Mouse (Mus musculus) liver, embryonic 13.5 days (tissue): ENCODE measurements at regions not wholly inside any gene's neighbourhood (a gene's known extent, or its start where the extent isn't known, plus 50 kb on each side); places are given as distances from the start of the nearest gene placed in this dataset.

Experiments used
- ATAC-seq: fragments of 200-750 bp; cut with Nextera tagmentation; 2 replicates; pipeline ENCODE4 v1.8.0; 2017; ENCODE audit warnings: low read depth, mild to moderate bottlenecking, moderate number of reproducible peaks, moderate library complexity
- DNase-seq: peaks from one replicate; pipeline ENCODE4 v3.0.0; 2022
- H3K27ac ChIP-seq: fragments of 300-500 bp; sonication (generic); 2 replicates; pipeline ENCODE4 v1.5.1; 2015; ENCODE audit warnings: moderate library complexity, mild to moderate bottlenecking, inconsistent platforms
- H3K27me3 ChIP-seq: fragments of 300-500 bp; sonication (generic); 2 replicates; pipeline ENCODE4 v1.6.1; 2015; ENCODE audit warnings: mild to moderate bottlenecking, inconsistent platforms
- H3K36me3 ChIP-seq: fragments of 300-500 bp; sonication (generic); 2 replicates; pipeline ENCODE4 v1.6.1; 2015; ENCODE audit warnings: mild to moderate bottlenecking, inconsistent platforms
- H3K4me1 ChIP-seq: fragments of 300-500 bp; sonication (generic); replicated peaks from 2 replicates; pipeline ENCODE4 v1.6.1; 2015; ENCODE audit warnings: inconsistent platforms
- H3K4me2 ChIP-seq: fragments of 300-500 bp; sonication (generic); 2 replicates; pipeline ENCODE4 v1.6.1; 2015; ENCODE audit warnings: inconsistent platforms, mild to moderate bottlenecking, moderate library complexity
- H3K4me3 ChIP-seq: fragments of 300-500 bp; sonication (generic); replicated peaks from 2 replicates; pipeline ENCODE4 v1.5.1; 2015; ENCODE audit warnings: mild to moderate bottlenecking, inconsistent platforms
- H3K9ac ChIP-seq: fragments of 300-500 bp; sonication (generic); 2 replicates; pipeline ENCODE4 v1.6.1; 2015; ENCODE audit warnings: mild to moderate bottlenecking, inconsistent platforms
- H3K9me3 ChIP-seq: fragments of 300-500 bp; sonication (generic); replicated peaks from 2 replicates; pipeline ENCODE4 v1.6.1; 2016; ENCODE audit warnings: inconsistent platforms
- WGBS: fragments of 180-500 bp; shearing (Covaris S2); methylation state at CpG from one replicate; pipeline ENCODE4 v1.1.7; 2015; ENCODE audit not compliant: insufficient replicate concordance; 5-methylcytosine and 5-hydroxymethylcytosine counted together

- H3K4me3 ChIP-seq = no peak overlapping the region
- no peak overlapping the region for H3K27ac ChIP-seq
- WGBS = 36% methylated on average over 3 of the region's 3 CpGs
- no peaks in the 10 kb centered on the region for H3K27me3 ChIP-seq
- H3K9ac ChIP-seq = no peak overlapping the region
- no peak for ATAC-seq
- H3K4me1 ChIP-seq = no peaks in the 10 kb centered on the region
- H3K36me3 ChIP-seq = no peaks in the 10 kb centered on the region
- DNase-seq = no peak
- no peak overlapping the region for H3K4me2 ChIP-seq
- H3K9me3 ChIP-seq = no peaks in the 10 kb centered on the region
These were observed 529.8 kb upstream of the Gm765 start for GRCm38 (mm10) chr6:98872334-98872733.

GRCm38 (mm10) chr6:98869772-98870171 lies 527.2 kb upstream of the Gm765 start:
- Histone ChIP-seq H3K9me3 (no peaks in the 10 kb centered on the region), H3K9ac (no peak overlapping the region), H3K27me3 (no peaks in the 10 kb centered on the region), H3K36me3 (no peaks in the 10 kb centered on the region), H3K27ac (no peak overlapping the region), H3K4me1 (no peaks in the 10 kb centered on the region), H3K4me2 (no peak overlapping the region), H3K4me3 (no peak overlapping the region)
- WGBS = 72% methylated on average over 6 of the region's 6 CpGs
- DNase-seq = no peak
- ATAC-seq = no peak

- Histone ChIP-seq H3K4me2 (no peak overlapping the region), H3K4me3 (no peak overlapping the region), H3K27me3 (no peaks in the 10 kb centered on the region), H3K4me1 (no peaks in the 10 kb centered on the region), H3K9ac (no peak overlapping the region), H3K9me3 (no peaks in the 10 kb centered on the region), H3K36me3 (no peaks in the 10 kb centered on the region), H3K27ac (no peak overlapping the region)
- WGBS = 50% methylated on average over 2 of the region's 2 CpGs
- DNase-seq (no peak), ATAC-seq (no peak)
These were observed 521.8 kb upstream of the Gm765 start for GRCm38 (mm10) chr6:98864306-98864705.

- H3K4me2 ChIP-seq = no peak overlapping the region
- no peaks in the 10 kb centered on the region for H3K9me3 ChIP-seq
- no peak overlapping the region for H3K4me3 ChIP-seq
- no peak for ATAC-seq
- WGBS = 67% methylated on average over 1 of the region's 1 CpGs
- no peak for DNase-seq
- H3K4me1 ChIP-seq = no peaks in the 10 kb centered on the region
- H3K27ac ChIP-seq = no peak overlapping the region
- H3K36me3 ChIP-seq = no peaks in the 10 kb centered on the region
- H3K9ac ChIP-seq = no peak overlapping the region
- no peaks in the 10 kb centered on the region for H3K27me3 ChIP-seq
These were observed 513.4 kb upstream of the Gm765 start for GRCm38 (mm10) chr6:98855958-98856357.

GRCm38 (mm10) chr6:98850906-98851305 lies 508.4 kb upstream of the Gm765 start:
- H3K4me2 ChIP-seq = no peak overlapping the region
- DNase-seq (no peak), ATAC-seq (no peak)
- whole genome bisulfite sequencing = 61% methylated on average over 2 of the region's 2 CpGs
- H3K4me3 ChIP-seq = no peak overlapping the region
- H3K4me1 ChIP-seq = no peaks in the 10 kb centered on the region
- H3K27ac ChIP-seq = no peak overlapping the region
- H3K27me3 ChIP-seq = no peaks in the 10 kb centered on the region
- H3K36me3 ChIP-seq = no peaks in the 10 kb centered on the region
- H3K9me3 ChIP-seq = no peaks in the 10 kb centered on the region
- no peak overlapping the region for H3K9ac ChIP-seq

GRCm38 (mm10) chr6:98848835-98849234 lies 506.3 kb upstream of the Gm765 start:
- no peak overlapping the region for H3K27ac ChIP-seq
- no peaks in the 10 kb centered on the region for H3K36me3 ChIP-seq
- no peak overlapping the region for H3K4me2 ChIP-seq
- no peaks in the 10 kb centered on the region for H3K9me3 ChIP-seq
- no peak overlapping the region for H3K9ac ChIP-seq
- DNase-seq = no peak
- 73% methylated on average over 1 of the region's 1 CpGs for WGBS
- H3K27me3 ChIP-seq = no peaks in the 10 kb centered on the region
- H3K4me3 ChIP-seq = no peak overlapping the region
- no peak for ATAC-seq
- no peaks in the 10 kb centered on the region for H3K4me1 ChIP-seq

- no peaks in the 10 kb centered on the region for H3K27me3 ChIP-seq
- no peak for ATAC-seq
- no peak overlapping the region for H3K4me2 ChIP-seq
- H3K36me3 ChIP-seq = no peaks in the 10 kb centered on the region
- no peak overlapping the region for H3K9ac ChIP-seq
- H3K4me1 ChIP-seq = no peaks in the 10 kb centered on the region
- no peak overlapping the region for H3K4me3 ChIP-seq
- no peak for DNase-seq
- H3K27ac ChIP-seq = no peak overlapping the region
- 55% methylated on average over 5 of the region's 5 CpGs for WGBS
- H3K9me3 ChIP-seq = no peaks in the 10 kb centered on the region
These were observed 503.6 kb upstream of the Gm765 start for GRCm38 (mm10) chr6:98846001-98846695.

- Histone ChIP-seq H3K27ac (no peak overlapping the region), H3K4me2 (no peak overlapping the region), H3K9ac (no peak overlapping the region), H3K4me1 (no peaks in the 10 kb centered on the region), H3K9me3 (no peaks in the 10 kb centered on the region), H3K27me3 (no peaks in the 10 kb centered on the region), H3K4me3 (no peak overlapping the region), H3K36me3 (no peaks in the 10 kb centered on the region)
- WGBS = 60% methylated on average over 5 of the region's 5 CpGs
- DNase-seq = no peak
- ATAC-seq = no peak
These were observed 501.0 kb upstream of the Gm765 start for GRCm38 (mm10) chr6:98843598-98843997.

GRCm38 (mm10) chr6:98842924-98843323 lies 500.4 kb upstream of the Gm765 start:
- 29% methylated on average over 4 of the region's 4 CpGs for WGBS
- no peak for ATAC-seq
- Histone ChIP-seq H3K36me3 (no peaks in the 10 kb centered on the region), H3K4me3 (no peak overlapping the region), H3K9me3 (no peaks in the 10 kb centered on the region), H3K9ac (no peak overlapping the region), H3K4me1 (no peaks in the 10 kb centered on the region), H3K4me2 (no peak overlapping the region), H3K27ac (no peak overlapping the region), H3K27me3 (no peaks in the 10 kb centered on the region)
- DNase-seq = no peak

- DNase-seq (no peak), ATAC-seq (no peak)
- Histone ChIP-seq H3K4me1 (no peaks in the 10 kb centered on the region), H3K27me3 (no peaks in the 10 kb centered on the region), H3K4me2 (no peak overlapping the region), H3K9ac (no peak overlapping the region), H3K9me3 (no peaks in the 10 kb centered on the region), H3K27ac (no peak overlapping the region), H3K36me3 (no peaks in the 10 kb centered on the region), H3K4me3 (no peak overlapping the region)
- WGBS = 27% methylated on average over 7 of the region's 7 CpGs
These were observed 491.4 kb upstream of the Gm765 start for GRCm38 (mm10) chr6:98833922-98834321.

GRCm38 (mm10) chr6:98830191-98830590 lies 487.6 kb upstream of the Gm765 start:
- no peak for ATAC-seq
- WGBS = 60% methylated on average over 4 of the region's 4 CpGs

GRCm38 (mm10) chr6:98808046-98808445 lies 465.5 kb upstream of the Gm765 start:
- ATAC-seq (no peak), DNase-seq (no peak)
- no peaks in the 10 kb centered on the region for H3K36me3 ChIP-seq
- no peak overlapping the region for H3K9ac ChIP-seq
- no peak overlapping the region for H3K4me3 ChIP-seq
- no peaks in the 10 kb centered on the region for H3K4me1 ChIP-seq
- no peak overlapping the region for H3K4me2 ChIP-seq
- H3K27ac ChIP-seq = no peak overlapping the region
- WGBS = 58% methylated on average over 1 of the region's 1 CpGs
- H3K27me3 ChIP-seq = no peaks in the 10 kb centered on the region
- no peaks in the 10 kb centered on the region for H3K9me3 ChIP-seq

More at GRCm38 (mm10) chr6:98830191-98830590, 487.6 kb upstream of the Gm765 start:
- Histone ChIP-seq H3K4me3 (no peak overlapping the region), H3K27me3 (no peaks in the 10 kb centered on the region), H3K9ac (no peak overlapping the region), H3K36me3 (no peaks in the 10 kb centered on the region), H3K4me2 (no peak overlapping the region), H3K4me1 (no peaks in the 10 kb centered on the region), H3K27ac (no peak overlapping the region), H3K9me3 (no peaks in the 10 kb centered on the region)
- no peak for DNase-seq
